Mouse (Mus musculus): ENCODE data around the gene Slc5a4a.

- TF ChIP-seq POLR2A (IDR thresholded peaks at IDR 0.05; ENCODE audit: low read depth, low read length) (no peak), USF1 (IDR thresholded peaks at IDR 0.05; ENCODE audit: low read depth, low read length) (no peak), RAD21 (IDR thresholded peaks at IDR 0.05; ENCODE audit: low read depth, low read length) (no peak), TCF12 (IDR thresholded peaks at IDR 0.05; ENCODE audit: low read depth, low read length) (no peak), MAZ (IDR thresholded peaks at IDR 0.05; ENCODE audit: low read depth, low read length) (no peak), ZC3H11A (IDR thresholded peaks at IDR 0.05; ENCODE audit: low read depth, low read length) (no peak), GABPA (IDR thresholded peaks at IDR 0.05; ENCODE audit: insufficient replicate concordance, low read depth, low read length) (no peak), CTCF (conservative IDR thresholded peaks at IDR 0.05 in 1 of 2, IDR thresholded peaks at IDR 0.05 in 1 of 2; ENCODE audit: low read depth in 2 of 2, low read length in 2 of 2) (no peak), EP300 (IDR thresholded peaks at IDR 0.05; ENCODE audit: low read length) (no peak), ZKSCAN1 (IDR thresholded peaks at IDR 0.05; ENCODE audit: borderline replicate concordance, low read depth, low read length) (no peak), MEF2A (IDR thresholded peaks at IDR 0.05; ENCODE audit: borderline replicate concordance, low read depth, low read length) (no peak), BHLHE40 (IDR thresholded peaks at IDR 0.05; ENCODE audit: low read depth, low read length) (no peak), E2F4 (IDR thresholded peaks at IDR 0.05; ENCODE audit: insufficient replicate concordance, low read depth, low read length) (no peak)
Observed at GRCm38 (mm10) chr10:76201416-76201815, 54.2 kb downstream of the Slc5a4a start.

Measured in CH12.LX (cell line).